Mouse (Mus musculus) G1E (cell line): ENCODE data around the gene Gm13420.

ENCODE experiments used
- CTCF ChIP-seq: IDR thresholded peaks from 2 replicates; pipeline ENCODE4 v1.5.1; 2012; ENCODE audit warnings: low read depth, low read length, inconsistent platforms, mixed read lengths
- GATA1 ChIP-seq: IDR thresholded peaks from 2 replicates; pipeline ENCODE4 v1.6.1; 2012; ENCODE audit warnings: borderline replicate concordance, low read length, inconsistent platforms, mixed read lengths
- GATA2 ChIP-seq: IDR thresholded peaks from 2 replicates; pipeline ENCODE4 v1.6.1; 2012; ENCODE audit warnings: low read depth, low read length, inconsistent platforms, borderline replicate concordance
- POLR2AphosphoS5 ChIP-seq: IDR thresholded peaks from 2 replicates; pipeline ENCODE4 v1.6.1; 2012; ENCODE audit warnings: low read depth, low read length, inconsistent platforms; ENCODE audit not compliant: insufficient replicate concordance
- TAL1 ChIP-seq: conservative IDR thresholded peaks from 2 replicates; pipeline ENCODE4 v1.6.1; 2012; ENCODE audit warnings: low read depth, low read length, inconsistent platforms, mixed read lengths

- no peak for TF ChIP-seq TAL1
- no peak for TF ChIP-seq CTCF
- no peak for TF ChIP-seq GATA1
- TF ChIP-seq POLR2AphosphoS5: no peak
- no peak for TF ChIP-seq GATA2
Measured at GRCm38 (mm10) chr2:29729500-29729899, 22.0 kb downstream of the Gm13420 start.
